Mouse (Mus musculus): ENCODE data around the gene Cep19.

- TF ChIP-seq E2F4 (IDR thresholded peaks at IDR 0.05; ENCODE audit: borderline replicate concordance, low read depth, low read length) (no peak), MYC (IDR thresholded peaks at IDR 0.05; ENCODE audit: low read depth, low read length) (no peak), EP300 (IDR thresholded peaks at IDR 0.05; ENCODE audit: low read depth in 1 of 2, low read length in 2 of 2) (peak in 1 of 2 experiments; percentile 65; a peak in 2 of 4 replicates), KAT2A (conservative IDR thresholded peaks at IDR 0.05; ENCODE audit: low read depth, low read length) (no peak), CHD2 (IDR thresholded peaks at IDR 0.05; ENCODE audit: low read length) (no peak), CTCF (IDR thresholded peaks at IDR 0.05 in 2 of 3, conservative IDR thresholded peaks at IDR 0.05 in 1 of 3; ENCODE audit: control insufficient read depth in 1 of 3, insufficient read depth in 1 of 3, low read depth in 2 of 3, low read length in 3 of 3, poor library complexity in 1 of 3, severe bottlenecking in 1 of 3) (no peak), JUND (IDR thresholded peaks at IDR 0.05; ENCODE audit: low read depth, low read length) (no peak), ZNF384 (IDR thresholded peaks at IDR 0.05; ENCODE audit: low read depth, low read length) (peak; percentile 37; the same call in 1 of the 2 replicates), MAZ (IDR thresholded peaks at IDR 0.05; ENCODE audit: low read depth, low read length) (no peak), POLR2A (IDR thresholded peaks at IDR 0.05; ENCODE audit: control insufficient read depth in 1 of 2, insufficient read depth in 1 of 2, low read depth in 1 of 2, low read length in 2 of 2, poor library complexity in 1 of 2) (no peak), MYB (IDR thresholded peaks at IDR 0.05; ENCODE audit: low read depth, low read length) (no peak), USF1 (IDR thresholded peaks at IDR 0.05; ENCODE audit: low read depth, low read length) (no peak)
Measured at GRCm38 (mm10) chr16:32059840-32060523, 39.6 kb upstream of the Cep19 start.
